Mouse (Mus musculus): ENCODE measurements at regions not wholly inside any gene's neighbourhood (a gene's known extent, or its start where the extent isn't known, plus 50 kb on each side); places are given as distances from the start of the nearest gene placed in this dataset.

- Histone ChIP-seq H3K4me2 (no peak overlapping the region), H3K27ac (no peak overlapping the region), H3K36me3 (no peaks in the 10 kb centered on the region), H3K4me1 (0 out of 2 replicates have a peak, but pooled peaks cover 6% of the 10 kb centered on the region), H3K9me3 (replicated peaks) (no peaks in the 10 kb centered on the region), H3K4me3 (replicated peaks) (no peak overlapping the region), H3K27me3 (no peaks in the 10 kb centered on the region), H3K9ac (no peak overlapping the region)
- WGBS, result 49% methylated on average over 4 of the region's 4 CpGs
- no peak for ATAC-seq (replicated peaks; ENCODE audit: low FRiP score)
Observed at GRCm38 (mm10) chr19:59831304-59831703, 112.2 kb downstream of the Rab11fip2 start.

GRCm38 (mm10) chr19:59837138-59837537 lies 106.3 kb downstream of the Rab11fip2 start:
- Histone ChIP-seq H3K4me3 (replicated peaks) (no peak overlapping the region), H3K9ac (no peak overlapping the region), H3K4me2 (no peak overlapping the region), H3K27ac (no peak overlapping the region), H3K27me3 (no peaks in the 10 kb centered on the region), H3K9me3 (replicated peaks) (no peaks in the 10 kb centered on the region), H3K4me1 (no peaks in the 10 kb centered on the region), H3K36me3 (no peaks in the 10 kb centered on the region)
- WGBS, result 87% methylated on average over 4 of the region's 4 CpGs
- ATAC-seq (replicated peaks; ENCODE audit: low FRiP score), result no peak

DNA sequence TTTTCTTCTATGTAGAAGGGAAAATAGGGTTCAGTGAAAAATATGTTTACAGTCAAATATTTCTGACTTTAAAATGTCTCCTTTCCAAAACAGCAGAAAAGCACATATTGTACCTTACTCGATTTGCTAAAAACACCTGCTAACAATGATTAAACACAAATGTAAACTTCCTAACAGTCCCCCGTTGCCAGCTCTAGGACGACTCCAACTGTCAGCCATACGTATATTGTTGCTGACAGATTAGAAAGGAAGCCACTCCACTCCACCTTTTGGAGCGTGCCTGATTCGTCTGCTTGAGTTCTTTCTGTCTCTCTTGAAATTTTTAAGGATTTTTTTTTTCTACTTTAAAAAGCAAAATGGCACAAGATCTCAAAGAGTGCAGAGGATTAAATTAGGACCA lies 105.8 kb downstream of the Rab11fip2 start:
- H3K9ac ChIP-seq, result no peak overlapping the region
- no peaks in the 10 kb centered on the region for H3K9me3 ChIP-seq (replicated peaks)
- ATAC-seq (replicated peaks; ENCODE audit: low FRiP score), result no peak
- no peaks in the 10 kb centered on the region for H3K27me3 ChIP-seq
- H3K27ac ChIP-seq, result no peak overlapping the region
- H3K36me3 ChIP-seq, result no peaks in the 10 kb centered on the region
- no peak overlapping the region for H3K4me3 ChIP-seq (replicated peaks)
- 60% methylated on average over 6 of the region's 6 CpGs for WGBS
- no peak overlapping the region for H3K4me2 ChIP-seq
- no peaks in the 10 kb centered on the region for H3K4me1 ChIP-seq

- no peaks in the 10 kb centered on the region for H3K36me3 ChIP-seq
- WGBS, result 87% methylated on average over 3 of the region's 3 CpGs
- no peak overlapping the region for H3K4me2 ChIP-seq
- no peak for ATAC-seq (replicated peaks; ENCODE audit: low FRiP score)
- no peaks in the 10 kb centered on the region for H3K27me3 ChIP-seq
- H3K27ac ChIP-seq, result no peak overlapping the region
- no peak overlapping the region for H3K9ac ChIP-seq
- no peaks in the 10 kb centered on the region for H3K4me1 ChIP-seq
- H3K4me3 ChIP-seq (replicated peaks), result no peak overlapping the region
- no peaks in the 10 kb centered on the region for H3K9me3 ChIP-seq (replicated peaks)
Observed at GRCm38 (mm10) chr19:59844270-59844669, 99.2 kb downstream of the Rab11fip2 start.

- no peak overlapping the region for H3K4me2 ChIP-seq
- H3K9ac ChIP-seq, result no peak overlapping the region
- no peaks in the 10 kb centered on the region for H3K27me3 ChIP-seq
- WGBS, result 91% methylated on average over 1 of the region's 1 CpGs
- H3K4me3 ChIP-seq (replicated peaks), result no peak overlapping the region
- no peaks in the 10 kb centered on the region for H3K9me3 ChIP-seq (replicated peaks)
- H3K4me1 ChIP-seq, result 0 out of 2 replicates have a peak, but pooled peaks cover 4% of the 10 kb centered on the region
- H3K27ac ChIP-seq, result no peak overlapping the region
- H3K36me3 ChIP-seq, result no peaks in the 10 kb centered on the region
- no peak for ATAC-seq (replicated peaks; ENCODE audit: low FRiP score)
Observed at GRCm38 (mm10) chr19:59846807-59847206, 96.6 kb downstream of the Rab11fip2 start.

GRCm38 (mm10) chr19:59850696-59851095 lies 92.8 kb downstream of the Rab11fip2 start:
- ATAC-seq (replicated peaks; ENCODE audit: low FRiP score), result no peak
- Histone ChIP-seq H3K27ac (no peak overlapping the region), H3K27me3 (no peaks in the 10 kb centered on the region), H3K9me3 (replicated peaks) (no peaks in the 10 kb centered on the region), H3K4me2 (no peak overlapping the region), H3K9ac (no peak overlapping the region), H3K36me3 (no peaks in the 10 kb centered on the region), H3K4me3 (replicated peaks) (no peak overlapping the region), H3K4me1 (peaks cover 11% of the 10 kb centered on the region; the same call in 1 of the 2 replicates)
- 45% methylated on average over 5 of the region's 5 CpGs for WGBS

DNA sequence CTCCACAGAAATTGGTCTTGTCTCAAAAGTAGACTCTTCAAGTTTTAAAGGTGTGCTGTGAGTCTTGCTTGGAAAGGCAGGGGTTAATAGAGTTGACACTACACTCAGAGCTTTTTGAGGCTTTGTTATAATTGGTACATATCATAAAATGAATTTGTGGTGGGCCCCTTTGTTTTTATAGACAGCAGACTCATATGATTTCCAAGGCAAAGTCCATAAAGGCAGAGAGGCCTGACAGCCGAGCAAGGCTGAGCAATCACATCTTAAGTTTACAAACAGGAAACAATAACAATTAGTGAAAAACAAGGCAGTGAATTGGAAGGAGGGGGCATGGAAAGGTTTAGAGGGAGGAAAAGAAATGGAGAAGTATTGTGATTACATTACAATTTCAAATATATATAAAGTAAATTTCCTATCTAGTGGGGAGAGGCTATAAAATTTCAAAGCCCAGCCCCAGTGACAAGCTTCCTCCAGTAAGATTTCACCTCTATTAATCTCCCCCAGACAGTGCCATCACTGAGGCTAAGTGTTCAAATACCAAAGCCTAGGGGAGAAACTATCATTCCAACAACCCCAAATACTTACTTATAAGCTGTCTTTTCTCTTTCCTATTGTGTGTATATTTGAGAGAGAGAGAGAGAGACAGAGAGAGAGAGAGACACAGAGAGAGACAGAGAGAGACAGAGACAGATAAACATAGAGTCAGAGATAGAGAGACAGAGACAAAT lies 91.3 kb downstream of the Rab11fip2 start:
- ATAC-seq (replicated peaks; ENCODE audit: low FRiP score), result no peak
- H3K9ac ChIP-seq, result no peak overlapping the region
- 19% methylated on average over 1 of the region's 1 CpGs for WGBS
- H3K4me3 ChIP-seq (replicated peaks), result no peak overlapping the region
- H3K27me3 ChIP-seq, result no peaks in the 10 kb centered on the region
- H3K27ac ChIP-seq, result no peak overlapping the region
- H3K9me3 ChIP-seq (replicated peaks), result no peaks in the 10 kb centered on the region
- no peak overlapping the region for H3K4me2 ChIP-seq
- H3K4me1 ChIP-seq, result peaks cover 11% of the 10 kb centered on the region; the same call in 1 of the 2 replicates
- no peaks in the 10 kb centered on the region for H3K36me3 ChIP-seq

Data from kidney, embryonic 15.5 days (tissue).